ENCODE assay signal across 10 mouse cellular contexts in the genomic region with DNA sequence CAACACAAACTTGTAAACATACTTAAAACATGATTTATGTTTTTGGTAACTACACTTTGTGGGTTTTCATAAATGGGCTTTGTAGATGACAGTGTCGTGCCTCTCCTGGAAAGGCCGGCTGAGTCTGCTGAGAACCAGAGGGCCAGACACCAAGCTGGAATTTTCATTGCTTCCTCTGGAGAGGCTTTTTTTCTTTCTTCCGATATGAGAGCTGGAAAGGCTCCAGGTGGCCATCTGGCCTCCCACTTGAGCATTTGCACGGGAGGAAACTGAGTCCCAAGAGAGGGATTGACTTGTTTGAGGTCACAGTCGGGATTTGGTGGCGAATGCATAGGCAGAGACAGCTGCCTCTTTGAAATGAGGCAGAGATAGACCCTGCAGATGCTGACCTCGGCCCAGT. TPM values are rescaled to one million over a fixed set of nuclear protein-coding genes. Genes with fewer than 3 reads are reported as not detected.
A peak's percentile ranks its signal among the peaks of the same experiment; 100 is the strongest.
DNase-seq lines count a peak whose midpoint lies in the region; ATAC-seq and TF ChIP-seq lines count a peak whose summit lies in the region.
"Had no signal": no experiment of that assay in that cellular context is flagged by ENCODE, and none has a peak within 500 bp of the region (broad histone marks: within the 10 kb centered on the region; RNA-seq: fewer than 3 reads in every experiment).

No protein-coding gene starts in this region.

- TF ChIP-seq CTCF in layer of hippocampus, adult 2 months (conservative IDR thresholded peaks at IDR 0.05) = no peak

- H3K4me1 ChIP-seq in limb, embryonic 12.5 days (replicated peaks) = peaks cover 61% of the 10 kb centered on the region
- H3K4me1 ChIP-seq in midbrain, embryonic 13.5 days (replicated peaks) = peaks cover 15% of the 10 kb centered on the region

- 0 out of 2 replicates have a peak, but pooled peaks have one; percentile 21 for ATAC-seq in limb, embryonic 12.5 days (ENCODE audit: insufficient number of reproducible peaks, insufficient read depth, low FRiP score, low TSS enrichment, low read depth)
- no peak for ATAC-seq in midbrain, embryonic 13.5 days

- no peak overlapping the region for H3K9ac ChIP-seq in limb, embryonic 12.5 days (replicated peaks)
- no peak overlapping the region for H3K9ac ChIP-seq in midbrain, embryonic 13.5 days (replicated peaks)
- H3K9ac ChIP-seq: embryonic facial prominence, embryonic 15.5 days had no signal

- no peaks in the 10 kb centered on the region for H3K27me3 ChIP-seq in limb, embryonic 12.5 days
- H3K27me3 ChIP-seq in midbrain, embryonic 13.5 days = no peaks in the 10 kb centered on the region
- H3K27me3 ChIP-seq: embryonic facial prominence, embryonic 15.5 days had no signal

- H3K27ac ChIP-seq in layer of hippocampus, adult 2 months = peak overlapping the region; percentile 56; the same call in 1 of the 2 replicates
- 0 out of 2 replicates have a peak overlapping the region, but pooled peaks have one; percentile 2 for H3K27ac ChIP-seq in limb, embryonic 12.5 days
- no peak overlapping the region for H3K27ac ChIP-seq in midbrain, embryonic 13.5 days
- H3K27ac ChIP-seq: embryonic facial prominence, embryonic 15.5 days had no signal

- no peaks in the 10 kb centered on the region for H3K36me3 ChIP-seq in limb, embryonic 12.5 days
- H3K36me3 ChIP-seq in midbrain, embryonic 13.5 days = no peaks in the 10 kb centered on the region
- H3K36me3 ChIP-seq: embryonic facial prominence, embryonic 15.5 days had no signal

- WGBS in limb, embryonic 12.5 days = 28% methylated on average over 7 of the region's 7 CpGs
- 76% methylated on average over 7 of the region's 7 CpGs for WGBS in midbrain, embryonic 13.5 days

- no peak for DNase-seq in layer of hippocampus, adult 2 months (ENCODE audit: low spot score in 2 of 2)
- no peak for DNase-seq in layer of hippocampus, adult 9-10 months (ENCODE audit: low spot score)
- peak; percentile 48 for DNase-seq in gastrocnemius, postnatal 10 days
- DNase-seq in heart, postnatal 25 days (ENCODE audit: low spot score) = peak; percentile 47
- no peak for DNase-seq in liver
- DNase-seq: cerebellum, adult 9-11 months; lung, postnatal 4 days had no signal

- intact Hi-C loops in heart, postnatal 25 days (cut with DNase I) = no loop called here

- no peak overlapping the region for H3K4me2 ChIP-seq in limb, embryonic 12.5 days
- no peak overlapping the region for H3K4me2 ChIP-seq in midbrain, embryonic 13.5 days (replicated peaks)
- H3K4me2 ChIP-seq: embryonic facial prominence, embryonic 15.5 days had no signal

- no peak overlapping the region for H3K4me3 ChIP-seq in layer of hippocampus, adult 2 months
- H3K4me3 ChIP-seq in limb, embryonic 12.5 days (replicated peaks) = no peak overlapping the region
- H3K4me3 ChIP-seq in midbrain, embryonic 13.5 days (replicated peaks) = no peak overlapping the region
- H3K4me3 ChIP-seq: embryonic facial prominence, embryonic 15.5 days had no signal

- no peaks in the 10 kb centered on the region for H3K9me3 ChIP-seq in limb, embryonic 12.5 days
- H3K9me3 ChIP-seq in midbrain, embryonic 13.5 days = no peaks in the 10 kb centered on the region
- H3K9me3 ChIP-seq: embryonic facial prominence, embryonic 15.5 days had no signal

RNA-seq across cellular contexts. Expression of a gene that starts 31.6 kb away (rescaled TPM):
- 10 to 100 TPM; 48.7 to 49.6 TPM for total RNA-seq in layer of hippocampus, adult 2 months (2021)
- total RNA-seq in gastrocnemius, postnatal 10 days (2021) = 10 to 100 TPM; 44.9 to 45.0 TPM
- total RNA-seq in heart, postnatal 25 days (2021) = 10 to 100 TPM; 14.0 to 14.5 TPM
- 39.9 and 43.4 TPM in 2 replicates for polyA plus RNA-seq in limb, embryonic 12.5 days (2016; fragmentation: Nextera tagmentation; extraction: Ambion mirVana)
- polyA plus RNA-seq in midbrain, embryonic 13.5 days (2015; fragmentation: Nextera tagmentation; extraction: Ambion mirVana) = 10.1 and 11.6 TPM in 2 replicates

Comparison
In these comparisons a context has a peak if more than half of its experiments do, and no peak if none do; other contexts are left out.
1. DNase-seq: peak in gastrocnemius, postnatal 10 days (single experiment) and heart, postnatal 25 days (single experiment); none in layer of hippocampus, adult 2 months (0 of 2), layer of hippocampus, adult 9-10 months (single experiment) and liver (single experiment).